Mouse (Mus musculus): Measurements from ENCODE around the gene Arhgap45. TPM values are rescaled to one million over a fixed set of nuclear protein-coding genes. Genes with fewer than 3 reads are reported as not detected.
A peak's percentile ranks its signal among the peaks of the same experiment; 100 is the strongest.

Gene Arhgap45
- polyA plus RNA-seq, 1 experiment from 2014 or later, result 11.3 TPM

- H3K4me1 ChIP-seq, result peaks cover 45% of the 10 kb centered on the region
- no peaks in the 10 kb centered on the region for H3K9me3 ChIP-seq
- H3K4me3 ChIP-seq, result no peak overlapping the region
- peaks cover 31% of the 10 kb centered on the region for H3K36me3 ChIP-seq (replicated peaks)
- no peak overlapping the region for H3K27ac ChIP-seq (replicated peaks)
- no peaks in the 10 kb centered on the region for H3K27me3 ChIP-seq (replicated peaks; ENCODE audit: low read depth, poor library complexity, severe bottlenecking)
- 81% methylated on average over 20 of the region's 20 CpGs for WGBS
- DNase-seq (ENCODE audit: low spot score), result no peak
These were observed 56.4 kb downstream of the Arhgap45 start for GRCm38 (mm10) chr10:80072623-80073489.

DNA sequence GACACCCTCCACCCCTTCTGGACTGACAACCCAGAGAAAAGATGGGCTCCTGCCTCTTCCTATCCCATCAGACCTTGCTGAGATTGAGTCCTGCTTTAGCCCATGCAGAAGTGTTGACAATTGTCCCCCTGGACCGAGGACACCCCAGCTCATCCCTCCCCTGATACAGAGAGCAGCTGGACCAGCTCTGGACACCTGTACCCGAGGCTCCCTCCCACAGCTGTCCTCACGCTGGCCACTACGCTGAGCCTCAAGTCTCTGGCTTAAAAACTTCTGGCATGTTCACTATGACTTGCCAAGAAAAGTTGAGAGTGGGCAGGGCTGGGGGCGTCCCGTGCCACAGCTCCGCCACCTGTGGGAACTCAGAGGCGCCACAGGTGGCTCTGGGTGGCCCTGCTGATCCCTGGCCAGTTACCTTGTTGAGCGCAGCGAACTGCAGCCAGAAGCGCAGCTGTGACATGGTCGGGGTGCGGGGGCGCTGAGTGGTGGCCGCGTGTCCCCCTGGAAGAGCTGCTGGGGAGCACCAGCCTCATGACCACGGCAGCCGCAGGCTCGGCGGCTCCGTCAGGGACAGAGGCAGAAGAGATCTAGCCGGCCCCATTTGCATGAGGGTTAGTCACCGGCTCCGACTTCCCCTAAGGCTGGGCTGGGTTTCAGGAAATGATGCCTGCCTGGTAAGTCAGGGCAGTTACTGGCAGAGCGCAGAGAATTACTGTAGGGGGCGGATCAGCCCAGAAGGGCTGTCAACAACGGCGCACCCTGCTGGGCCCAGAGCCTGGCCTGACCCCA lies 58.6 kb downstream of the Arhgap45 start:
- peak overlapping the region; percentile 54 for H3K27ac ChIP-seq (replicated peaks)

DNA sequence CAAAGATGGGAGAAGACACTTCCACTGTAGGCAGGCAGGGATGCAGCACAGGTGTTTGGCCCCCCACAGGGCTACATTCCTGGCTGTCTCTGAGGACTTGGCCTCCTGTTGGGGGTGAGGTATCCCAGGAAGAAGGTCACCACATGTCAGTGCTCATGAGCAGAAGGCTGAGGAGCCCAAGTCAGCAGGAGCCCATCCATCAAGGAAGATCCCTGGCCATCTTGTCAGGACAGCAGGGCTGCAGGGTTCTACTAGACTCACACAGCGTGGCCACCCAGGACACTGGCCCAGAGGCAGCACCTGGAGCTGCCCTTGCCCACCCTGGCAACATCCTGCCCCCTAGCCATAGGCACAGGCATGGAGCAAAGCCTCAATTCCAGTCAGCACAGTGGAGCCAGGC lies 59.5 kb downstream of the Arhgap45 start:
- Histone ChIP-seq H3K27me3 (replicated peaks; ENCODE audit: low read depth, poor library complexity, severe bottlenecking) (no peaks in the 10 kb centered on the region), H3K4me1 (peaks cover 42% of the 10 kb centered on the region), H3K4me3 (no peak overlapping the region; the same call in 1 of the 2 replicates), H3K9me3 (no peaks in the 10 kb centered on the region), H3K27ac (replicated peaks) (peak overlapping the region; percentile 54; the same call in 1 of the 2 replicates), H3K36me3 (replicated peaks) (peaks cover 46% of the 10 kb centered on the region)
- DNase-seq (ENCODE audit: low spot score), result no peak
- WGBS, result 19% methylated on average over 1 of the region's 1 CpGs

More for the DNA sequence above, 58.6 kb downstream of the Arhgap45 start:
- DNase-seq (ENCODE audit: low spot score), result peak; percentile 46
- Histone ChIP-seq H3K27me3 (replicated peaks; ENCODE audit: low read depth, poor library complexity, severe bottlenecking) (no peaks in the 10 kb centered on the region), H3K4me3 (peak overlapping the region; percentile 40; the same call in 1 of the 2 replicates), H3K36me3 (replicated peaks) (peaks cover 36% of the 10 kb centered on the region), H3K9me3 (no peaks in the 10 kb centered on the region), H3K4me1 (peaks cover 45% of the 10 kb centered on the region)
- WGBS, result 15% methylated on average over 28 of the region's 28 CpGs

GRCm38 (mm10) chr10:80076386-80076785 lies 59.9 kb downstream of the Arhgap45 start:
- Histone ChIP-seq H3K9me3 (no peaks in the 10 kb centered on the region), H3K4me1 (peaks cover 37% of the 10 kb centered on the region), H3K36me3 (replicated peaks) (peaks cover 50% of the 10 kb centered on the region), H3K27me3 (replicated peaks; ENCODE audit: low read depth, poor library complexity, severe bottlenecking) (no peaks in the 10 kb centered on the region), H3K27ac (replicated peaks) (no peak overlapping the region), H3K4me3 (no peak overlapping the region)
- DNase-seq (ENCODE audit: low spot score), result no peak
- WGBS, result 91% methylated on average over 4 of the region's 4 CpGs

DNA sequence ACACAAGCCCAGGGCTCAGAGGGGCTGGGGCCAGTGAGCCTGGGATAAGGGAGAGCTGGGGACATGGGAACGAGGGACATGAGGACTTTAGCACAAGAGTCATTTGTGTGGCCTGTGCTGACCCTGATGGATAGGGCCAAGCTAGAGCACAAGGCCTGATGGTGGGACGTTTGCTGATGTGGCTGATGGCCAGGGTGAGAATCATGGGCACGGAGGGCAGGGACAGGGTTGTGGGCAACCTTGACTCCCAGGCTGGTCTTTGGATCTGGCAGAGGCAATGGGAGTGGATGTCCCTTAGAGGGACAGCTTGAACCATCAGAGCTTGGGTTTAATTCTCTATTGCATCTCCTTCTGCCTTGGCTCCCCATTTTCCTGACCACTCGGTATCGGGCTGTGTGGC lies 60.9 kb downstream of the Arhgap45 start:
- 86% methylated on average over 5 of the region's 5 CpGs for WGBS

DNA sequence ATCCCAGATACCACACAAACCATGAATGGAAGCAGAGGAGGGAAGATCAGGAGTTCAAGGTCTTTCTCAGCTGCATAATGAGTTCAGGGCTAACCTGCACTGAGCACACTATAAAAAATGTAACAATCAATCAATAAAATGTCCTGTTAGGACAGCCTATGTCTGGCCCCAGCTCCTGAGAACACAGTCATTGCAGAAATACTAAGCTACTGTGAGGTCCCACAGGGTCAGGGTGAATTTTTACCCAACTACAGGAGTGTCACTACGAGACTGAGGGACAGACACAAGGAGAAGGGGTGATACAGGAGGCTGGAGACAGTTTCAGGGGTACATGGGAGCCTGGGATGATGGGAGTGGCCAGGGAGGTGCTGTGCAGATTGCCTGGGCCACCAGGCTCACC lies 61.9 kb downstream of the Arhgap45 start:
- Histone ChIP-seq H3K4me1 (peaks cover 19% of the 10 kb centered on the region), H3K9me3 (no peaks in the 10 kb centered on the region), H3K4me3 (no peak overlapping the region), H3K27me3 (replicated peaks; ENCODE audit: low read depth, poor library complexity, severe bottlenecking) (no peaks in the 10 kb centered on the region), H3K27ac (replicated peaks) (no peak overlapping the region), H3K36me3 (replicated peaks) (peaks cover 65% of the 10 kb centered on the region)
- no peak for DNase-seq (ENCODE audit: low spot score)
- WGBS, result 85% methylated on average over 1 of the region's 1 CpGs

More for the DNA sequence above, 60.9 kb downstream of the Arhgap45 start:
- Histone ChIP-seq H3K27me3 (replicated peaks; ENCODE audit: low read depth, poor library complexity, severe bottlenecking) (no peaks in the 10 kb centered on the region), H3K36me3 (replicated peaks) (peaks cover 56% of the 10 kb centered on the region), H3K4me1 (peaks cover 29% of the 10 kb centered on the region), H3K4me3 (no peak overlapping the region), H3K27ac (replicated peaks) (no peak overlapping the region), H3K9me3 (no peaks in the 10 kb centered on the region)
- no peak for DNase-seq (ENCODE audit: low spot score)

- H3K9me3 ChIP-seq, result no peaks in the 10 kb centered on the region
- no peak for DNase-seq (ENCODE audit: low spot score)
- H3K27me3 ChIP-seq (replicated peaks; ENCODE audit: low read depth, poor library complexity, severe bottlenecking), result no peaks in the 10 kb centered on the region
- H3K36me3 ChIP-seq (replicated peaks), result peaks cover 87% of the 10 kb centered on the region
- H3K27ac ChIP-seq (replicated peaks), result no peak overlapping the region
- no peak overlapping the region for H3K4me3 ChIP-seq
- H3K4me1 ChIP-seq, result peaks cover 21% of the 10 kb centered on the region
- WGBS, result 84% methylated on average over 16 of the region's 16 CpGs
These were observed 64.1 kb downstream of the Arhgap45 start for GRCm38 (mm10) chr10:80080396-80081070.

Other genes with a start within 250 kb of the Arhgap45 start
- gene Rnf126, start 249.7 kb upstream of the Arhgap45 start, polyA plus RNA-seq (2016; fragmentation: Nextera tagmentation; extraction: Ambion mirVana), result 125 and 126 TPM in 2 replicates
- 1.9 and 2.2 TPM in 2 replicates for gene Fstl3, start 239.4 kb upstream of the Arhgap45 start, polyA plus RNA-seq (2016; fragmentation: Nextera tagmentation; extraction: Ambion mirVana)
- 0.05 TPM in 1 of 2 replicates, not detected in the other for gene Prss57, start 225.7 kb upstream of the Arhgap45 start, polyA plus RNA-seq (2016; fragmentation: Nextera tagmentation; extraction: Ambion mirVana)
- gene Palm, start 223.1 kb upstream of the Arhgap45 start, polyA plus RNA-seq (2016; fragmentation: Nextera tagmentation; extraction: Ambion mirVana), result 127 and 129 TPM in 2 replicates
- gene Misp, start 195.7 kb upstream of the Arhgap45 start, polyA plus RNA-seq (2016; fragmentation: Nextera tagmentation; extraction: Ambion mirVana), result 1.7 and 2.2 TPM in 2 replicates
- 406 and 416 TPM in 2 replicates for gene Ptbp1, start 162.2 kb upstream of the Arhgap45 start, polyA plus RNA-seq (2016; fragmentation: Nextera tagmentation; extraction: Ambion mirVana)
- 9.3 and 12.3 TPM in 2 replicates for gene Prtn3, start 142.2 kb upstream of the Arhgap45 start, polyA plus RNA-seq (2016; fragmentation: Nextera tagmentation; extraction: Ambion mirVana)
- gene Plppr3, start 142.0 kb upstream of the Arhgap45 start, polyA plus RNA-seq (2016; fragmentation: Nextera tagmentation; extraction: Ambion mirVana), result 123 and 139 TPM in 2 replicates
- 0.20 TPM in 1 of 2 replicates, not detected in the other for gene Elane, start 130.4 kb upstream of the Arhgap45 start, polyA plus RNA-seq (2016; fragmentation: Nextera tagmentation; extraction: Ambion mirVana)
- not detected in 2 replicates for gene Cfd, start 125.8 kb upstream of the Arhgap45 start, polyA plus RNA-seq (2016; fragmentation: Nextera tagmentation; extraction: Ambion mirVana)
- gene Med16, start 107.7 kb upstream of the Arhgap45 start, polyA plus RNA-seq (2016; fragmentation: Nextera tagmentation; extraction: Ambion mirVana), result 63.6 and 68.1 TPM in 2 replicates
- 3.4 TPM in 1 of 2 replicates, not detected in the other for gene Gm26602, start 105.8 kb upstream of the Arhgap45 start, polyA plus RNA-seq (2016; fragmentation: Nextera tagmentation; extraction: Ambion mirVana)
- 0.33 and 0.37 TPM in 2 replicates for gene Kiss1r, start 99.7 kb upstream of the Arhgap45 start, polyA plus RNA-seq (2016; fragmentation: Nextera tagmentation; extraction: Ambion mirVana)
- 125 and 136 TPM in 2 replicates for gene R3hdm4, start 95.4 kb upstream of the Arhgap45 start, polyA plus RNA-seq (2016; fragmentation: Nextera tagmentation; extraction: Ambion mirVana)
- gene Arid3a, start 89.6 kb upstream of the Arhgap45 start, polyA plus RNA-seq (2016; fragmentation: Nextera tagmentation; extraction: Ambion mirVana), result 15.7 and 18.0 TPM in 2 replicates
- 166 TPM in 2 replicates for gene Wdr18, start 56.5 kb upstream of the Arhgap45 start, polyA plus RNA-seq (2016; fragmentation: Nextera tagmentation; extraction: Ambion mirVana)
- gene Grin3b, start 45.9 kb upstream of the Arhgap45 start, polyA plus RNA-seq (2016; fragmentation: Nextera tagmentation; extraction: Ambion mirVana), result 0.13 and 0.44 TPM in 2 replicates
- 12.3 and 12.4 TPM in 2 replicates for gene Tmem259, start 32.3 kb upstream of the Arhgap45 start, polyA plus RNA-seq (2016; fragmentation: Nextera tagmentation; extraction: Ambion mirVana)
- 234 and 253 TPM in 2 replicates for gene Cnn2, start 28.1 kb upstream of the Arhgap45 start, polyA plus RNA-seq (2016; fragmentation: Nextera tagmentation; extraction: Ambion mirVana)
- 2.9 and 3.2 TPM in 2 replicates for gene Abca7, start 20.2 kb upstream of the Arhgap45 start, polyA plus RNA-seq (2016; fragmentation: Nextera tagmentation; extraction: Ambion mirVana)
- 312 and 316 TPM in 2 replicates for gene Polr2e, start 23.1 kb downstream of the Arhgap45 start, polyA plus RNA-seq (2016; fragmentation: Nextera tagmentation; extraction: Ambion mirVana)
- gene Gpx4, start 30.5 kb downstream of the Arhgap45 start, polyA plus RNA-seq (2016; fragmentation: Nextera tagmentation; extraction: Ambion mirVana), result 618 and 672 TPM in 2 replicates
- gene Sbno2, start 88.9 kb downstream of the Arhgap45 start, polyA plus RNA-seq (2016; fragmentation: Nextera tagmentation; extraction: Ambion mirVana), result 16.2 and 18.2 TPM in 2 replicates
- 16.1 and 17.5 TPM in 2 replicates for gene Stk11, start 99.2 kb downstream of the Arhgap45 start, polyA plus RNA-seq (2016; fragmentation: Nextera tagmentation; extraction: Ambion mirVana)
- 491 and 493 TPM in 2 replicates for gene Atp5d, start 122.0 kb downstream of the Arhgap45 start, polyA plus RNA-seq (2016; fragmentation: Nextera tagmentation; extraction: Ambion mirVana)
- gene Cbarp, start 124.2 kb downstream of the Arhgap45 start, polyA plus RNA-seq (2016; fragmentation: Nextera tagmentation; extraction: Ambion mirVana), result 4.9 and 8.5 TPM in 2 replicates
- 22.2 TPM in 2 replicates for gene Midn, start 131.6 kb downstream of the Arhgap45 start, polyA plus RNA-seq (2016; fragmentation: Nextera tagmentation; extraction: Ambion mirVana)
- gene Cirbp, start 149.3 kb downstream of the Arhgap45 start, polyA plus RNA-seq (2016; fragmentation: Nextera tagmentation; extraction: Ambion mirVana), result 93.2 and 110 TPM in 2 replicates
- 10.8 and 12.0 TPM in 2 replicates for gene 1600002K03Rik, start 156.3 kb downstream of the Arhgap45 start, polyA plus RNA-seq (2016; fragmentation: Nextera tagmentation; extraction: Ambion mirVana)
- 45.2 and 50.1 TPM in 2 replicates for gene Efna2, start 162.8 kb downstream of the Arhgap45 start, polyA plus RNA-seq (2016; fragmentation: Nextera tagmentation; extraction: Ambion mirVana)
- 95.9 and 98.1 TPM in 2 replicates for gene Mum1, start 209.8 kb downstream of the Arhgap45 start, polyA plus RNA-seq (2016; fragmentation: Nextera tagmentation; extraction: Ambion mirVana)
- 303 and 309 TPM in 2 replicates for gene Ndufs7, start 232.5 kb downstream of the Arhgap45 start, polyA plus RNA-seq (2016; fragmentation: Nextera tagmentation; extraction: Ambion mirVana)
- 24.4 and 25.0 TPM in 2 replicates for gene Gamt, start 244.4 kb downstream of the Arhgap45 start, polyA plus RNA-seq (2016; fragmentation: Nextera tagmentation; extraction: Ambion mirVana)
- 56.2 and 58.5 TPM in 2 replicates for gene Dazap1, start 244.8 kb downstream of the Arhgap45 start, polyA plus RNA-seq (2016; fragmentation: Nextera tagmentation; extraction: Ambion mirVana)

All from embryonic facial prominence, embryonic 10.5 days (tissue).